In genomic region chr11:80886365-80886764, GRCm38 (mm10) we compare ENCODE assay signal across 31 mouse cellular contexts. TPM values are rescaled to one million over a fixed set of nuclear protein-coding genes. Genes with fewer than 3 reads are reported as not detected.
A peak's percentile ranks its signal among the peaks of the same experiment; 100 is the strongest.
DNase-seq lines count a peak whose midpoint lies in the region; ATAC-seq and TF ChIP-seq lines count a peak whose summit lies in the region.
"Had no signal": no experiment of that assay in that cellular context is flagged by ENCODE, and none has a peak within 500 bp of the region (broad histone marks: within the 10 kb centered on the region; RNA-seq: fewer than 3 reads in every experiment).

No protein-coding gene starts in this region.

- H3K4me1 ChIP-seq in cortical plate, adult 2 months (ENCODE audit: control insufficient read depth, insufficient read depth, low read length) = peaks cover 13% of the 10 kb centered on the region
- H3K4me1 ChIP-seq: embryonic facial prominence, embryonic 13.5 days; heart, embryonic 10.5 days; heart, embryonic 13.5 days had no signal

- TF ChIP-seq CTCF in cortical plate, adult 2 months (IDR thresholded peaks at IDR 0.05; ENCODE audit: extremely low read depth, insufficient read depth, low read length) = no peak

- no peak for TF ChIP-seq POLR2A in cortical plate, adult 2 months (IDR thresholded peaks at IDR 0.05; ENCODE audit: extremely low read depth, insufficient read depth, low read length)

- peak; percentile 24 to 31 for DNase-seq in frontal cortex, postnatal 36 days (ENCODE audit: low spot score in 2 of 2)
- no peak for DNase-seq in frontal cortex, postnatal 25 days (ENCODE audit: low spot score in 2 of 2)
- peak; percentile 54 for DNase-seq in right cerebral cortex, adult 18-20 months
- DNase-seq in right cerebral cortex, postnatal 14 days = no peak
- peak; percentile 73 for DNase-seq in telencephalon, adult 2 months (ENCODE audit: low read depth, low spot score)
- DNase-seq: adrenal gland, adult 8-10 months; adrenal gland, postnatal 25 days; embryo, embryonic 11 days; gastrocnemius, postnatal 10 days; gastrocnemius, postnatal 36 days; heart, adult 2 months; heart, postnatal 14 days; heart, postnatal 4 days had no signal

- ATAC-seq in CD4-positive, CD25-positive, alpha-beta regulatory T cell, adult 4 months = no peak
- ATAC-seq: activated CD4-positive, CD25-positive, alpha-beta regulatory T cell, adult 4 months; forebrain, embryonic 13.5 days; forebrain, embryonic 16.5 days; hindbrain, postnatal 0 days; inflammation-experienced regulatory T-cells, adult 6 months; intestine, embryonic 16.5 days had no signal

- H3K27ac ChIP-seq in cortical plate, adult 2 months (ENCODE audit: insufficient read depth, low read length) = peak overlapping the region; percentile 57
- H3K27ac ChIP-seq: embryonic facial prominence, embryonic 10.5 days; embryonic facial prominence, embryonic 13.5 days; forebrain, embryonic 13.5 days; heart, adult 2 months; heart, embryonic 10.5 days; heart, embryonic 13.5 days; hindbrain, embryonic 14.5 days; hindbrain, postnatal 0 days had no signal

- H3K4me3 ChIP-seq in cortical plate, adult 2 months (ENCODE audit: insufficient read depth, low read length) = no peak overlapping the region
- H3K4me3 ChIP-seq: embryonic facial prominence, embryonic 10.5 days; embryonic facial prominence, embryonic 13.5 days; erythroblast, embryonic 14.5 days; forebrain, embryonic 13.5 days; heart, adult 2 months; heart, embryonic 10.5 days; heart, embryonic 13.5 days had no signal

RNA-seq across cellular contexts. Expression of gene Spaca3, which starts 28.2 kb away (rescaled TPM):
- polyA plus RNA-seq in cortical plate, adult 2 months (2012; rRNA removed) = not detected in 2 replicates
- not detected for polyA plus RNA-seq in CD4-positive, CD25-positive, alpha-beta regulatory T cell, adult 4 months (2017; shearing (Covaris generic))
- polyA plus RNA-seq: activated CD4-positive, CD25-positive, alpha-beta regulatory T cell, adult 4 months; C2C12; cerebellum, adult 2 months; embryonic facial prominence, embryonic 10.5 days; embryonic facial prominence, embryonic 13.5 days; erythroblast, embryonic 14.5 days; forebrain, embryonic 13.5 days; forebrain, embryonic 16.5 days; heart, adult 2 months; heart, embryonic 10.5 days; heart, embryonic 13.5 days; heart, embryonic 16.5 days; hindbrain, embryonic 11.5 days; hindbrain, embryonic 14.5 days; hindbrain, postnatal 0 days; inflammation-experienced regulatory T-cells, adult 6 months; intestine, embryonic 16.5 days had no signal

Comparison
In these comparisons a context has a peak if more than half of its experiments do, and no peak if none do; other contexts are left out.
1. DNase-seq: peak in frontal cortex, postnatal 36 days (2 of 2), right cerebral cortex, adult 18-20 months (single experiment) and telencephalon, adult 2 months (single experiment); none in frontal cortex, postnatal 25 days (0 of 2) and right cerebral cortex, postnatal 14 days (single experiment).